Mouse (Mus musculus) G1E-ER4 (cell line): ENCODE measurements around the gene Camk2n1. TPM values are rescaled to one million over a fixed set of nuclear protein-coding genes. Genes with fewer than 3 reads are reported as not detected.

Source experiments
- GATA1 ChIP-seq: IDR thresholded peaks from one replicate; pipeline ENCODE4 v1.8.0; 2012; ENCODE audit warnings: low read length, inconsistent platforms
- polyA plus RNA-seq: library from polyadenylated mRNA; stranded (reverse); fragments of >175 nt; gene quantifications from 2 replicates; pipeline ENCODE4 v1.2.3, GENCODE M21; 2012

Gene Camk2n1
- polyA plus RNA-seq, 1 experiment, result 0.08 TPM

GRCm38 (mm10) chr4:138458171-138458570 is 4.1 kb downstream of the Camk2n1 start:
- no peak for TF ChIP-seq GATA1

DNA sequence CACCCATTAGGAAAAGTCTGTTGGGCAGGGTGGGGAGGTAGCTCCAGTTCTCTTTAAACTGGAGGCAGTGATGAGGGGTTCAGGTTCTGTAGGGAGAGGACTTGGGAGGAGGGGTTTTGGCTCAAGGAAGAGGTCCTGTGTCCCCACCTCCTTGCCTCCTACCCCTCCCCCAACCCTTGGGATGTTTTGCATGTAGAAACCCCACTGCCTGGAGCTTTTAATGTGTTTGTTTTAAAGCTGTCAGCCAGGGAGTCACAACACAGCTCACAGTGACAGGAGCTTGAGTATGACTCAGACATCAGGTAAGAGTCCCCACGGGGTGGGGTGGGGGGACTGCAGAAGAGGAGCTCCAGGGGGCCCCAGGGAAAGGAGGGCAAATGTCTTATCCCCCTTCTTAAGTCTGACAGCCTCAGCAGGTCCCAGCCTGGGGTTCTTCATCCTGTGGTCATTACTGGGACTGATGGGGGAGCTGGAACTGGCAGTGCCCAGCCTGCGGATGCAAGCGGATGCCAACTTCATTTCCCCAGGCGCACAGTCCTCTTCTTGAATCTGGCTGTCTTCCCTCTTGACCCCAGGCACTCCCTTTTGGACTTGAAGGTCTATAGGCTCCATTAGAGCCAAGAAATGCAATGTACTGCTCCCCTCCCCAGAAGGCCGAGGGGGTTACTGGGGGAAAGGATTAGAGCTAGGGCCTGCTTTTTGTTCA is 4.8 kb downstream of the Camk2n1 start:
- no peak for TF ChIP-seq GATA1

DNA sequence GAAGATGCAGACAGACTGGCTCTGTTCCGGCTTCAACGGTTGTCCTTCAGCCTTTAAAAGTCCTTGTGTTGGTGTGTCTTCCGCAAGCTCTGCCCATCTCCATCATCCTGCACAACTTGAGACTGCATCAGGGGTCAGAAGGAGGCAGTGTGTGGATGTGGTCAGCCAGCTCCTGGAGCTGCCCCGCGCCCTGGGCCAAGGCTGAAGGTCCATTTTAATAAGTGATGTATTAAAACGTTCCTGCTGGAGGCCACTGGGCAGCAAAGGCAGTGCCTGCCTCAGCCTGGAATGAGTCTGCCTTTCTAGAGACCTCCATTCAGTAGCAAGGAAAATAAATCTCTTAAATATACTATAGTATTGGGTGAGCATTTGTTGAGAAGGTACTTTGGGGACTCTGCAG is 5.7 kb downstream of the Camk2n1 start:
- no peak for TF ChIP-seq GATA1

- no peak for TF ChIP-seq GATA1
These were observed 6.8 kb downstream of the Camk2n1 start for GRCm38 (mm10) chr4:138460910-138461309.

DNA sequence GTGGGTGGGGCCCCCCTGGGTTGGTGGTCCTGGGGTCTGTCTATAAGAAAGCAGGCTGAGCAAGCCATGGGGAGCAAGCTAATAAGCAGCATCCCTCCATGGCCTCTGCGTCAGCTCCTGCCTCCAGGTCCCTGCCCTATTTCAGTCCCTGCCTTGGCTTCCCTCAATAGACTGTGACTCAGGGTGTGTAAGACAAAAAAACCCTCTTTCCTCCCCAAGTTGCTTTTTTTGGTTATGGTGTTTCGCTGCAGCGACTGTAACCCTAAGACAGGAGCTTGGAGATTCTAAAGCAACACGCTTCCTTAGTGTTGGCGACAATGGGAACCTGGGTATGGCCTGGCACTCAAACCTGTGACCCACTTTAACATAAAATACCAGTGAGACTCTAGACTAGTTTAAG is 7.4 kb downstream of the Camk2n1 start:
- TF ChIP-seq GATA1, result no peak

- no peak for TF ChIP-seq GATA1
These were observed 9.1 kb downstream of the Camk2n1 start for GRCm38 (mm10) chr4:138462971-138463831.

GRCm38 (mm10) chr4:138463832-138464487 is 9.8 kb downstream of the Camk2n1 start:
- no peak for TF ChIP-seq GATA1

GRCm38 (mm10) chr4:138464667-138465353 is 10.7 kb downstream of the Camk2n1 start:
- no peak for TF ChIP-seq GATA1

- no peak for TF ChIP-seq GATA1
These were observed 11.3 kb downstream of the Camk2n1 start for GRCm38 (mm10) chr4:138465446-138465845.

- no peak for TF ChIP-seq GATA1
These were observed 12.6 kb downstream of the Camk2n1 start for GRCm38 (mm10) chr4:138466690-138467089.

DNA sequence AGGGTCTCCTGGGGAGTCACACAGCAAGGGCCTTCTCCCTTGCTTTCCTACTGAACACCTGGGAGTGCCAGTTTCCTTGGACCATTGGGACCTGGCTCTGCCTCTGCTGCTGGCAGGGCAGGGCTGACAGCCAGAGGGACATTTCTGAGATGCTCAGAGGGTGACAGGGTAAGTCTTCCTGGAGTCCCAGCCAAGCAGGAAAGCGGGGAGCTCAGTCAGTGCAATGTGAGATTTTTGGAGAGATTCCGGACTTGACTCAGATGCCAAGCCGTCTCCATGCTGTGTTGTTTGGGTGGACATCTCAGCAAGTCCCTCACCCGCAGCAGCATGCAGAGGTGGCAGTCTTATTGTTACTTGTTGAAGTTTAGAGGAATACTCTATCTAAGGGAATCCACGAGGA is 13.3 kb downstream of the Camk2n1 start:
- no peak for TF ChIP-seq GATA1

- TF ChIP-seq GATA1, result no peak
These were observed 15.0 kb downstream of the Camk2n1 start for GRCm38 (mm10) chr4:138469080-138469479.

DNA sequence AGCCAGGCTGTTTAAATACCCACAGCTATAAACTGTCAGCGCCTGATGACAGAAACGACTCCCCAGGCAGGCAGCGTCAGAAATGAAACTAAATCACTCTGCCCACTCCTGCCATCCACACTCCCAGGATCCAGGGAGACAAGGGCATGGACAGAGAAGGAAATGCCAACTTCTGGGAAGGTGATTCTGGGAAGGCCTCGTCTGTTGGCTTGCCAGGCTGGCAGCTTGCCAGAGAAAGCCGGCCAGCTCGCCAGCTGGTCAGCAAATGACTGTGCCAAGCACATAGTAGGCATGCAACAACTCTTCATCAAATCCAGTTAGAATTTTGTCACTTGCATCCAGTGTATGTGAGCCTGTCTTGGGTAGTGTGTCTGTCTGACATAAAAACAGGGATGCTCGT is 17.1 kb downstream of the Camk2n1 start:
- TF ChIP-seq GATA1, result no peak

DNA sequence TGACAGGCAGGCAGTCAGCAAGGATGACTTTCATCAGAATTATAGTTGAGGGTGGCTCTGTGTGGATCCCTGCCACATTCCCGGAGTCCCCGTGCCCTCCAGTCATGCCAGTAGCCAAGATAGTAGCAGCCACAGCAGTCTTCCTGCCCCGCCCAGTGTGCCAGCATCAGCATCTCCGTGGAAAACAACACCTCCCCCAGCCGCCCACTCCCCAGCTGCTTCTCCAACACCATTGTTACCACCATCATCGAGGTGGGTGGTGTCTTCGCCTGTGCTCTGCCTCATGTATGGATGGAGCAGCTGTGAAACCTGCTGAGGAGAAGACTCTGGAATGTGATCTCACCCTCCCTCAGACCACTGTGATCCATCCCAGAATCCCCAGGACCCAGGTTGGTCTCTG is 25.5 kb downstream of the Camk2n1 start:
- TF ChIP-seq GATA1, result no peak

DNA sequence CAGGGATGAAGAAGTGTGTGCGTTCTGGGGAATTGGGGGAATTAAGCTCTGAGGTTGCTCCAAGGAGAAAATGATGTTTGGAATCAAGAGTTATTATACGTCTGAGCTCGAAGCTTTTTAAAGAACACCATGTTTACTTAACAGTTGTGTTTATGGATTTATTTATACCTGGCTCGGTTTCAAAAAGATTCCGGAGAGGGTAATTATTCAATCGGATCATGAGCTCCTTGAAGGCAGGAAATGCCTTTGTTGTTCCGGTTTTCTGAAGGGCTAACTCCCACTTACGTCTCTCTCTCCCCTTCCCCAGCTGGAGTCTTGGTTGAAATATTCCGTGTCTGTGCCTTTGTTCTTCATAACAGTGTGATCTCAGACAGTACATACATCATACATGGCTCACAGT is 26.8 kb downstream of the Camk2n1 start:
- TF ChIP-seq GATA1, result no peak

- TF ChIP-seq GATA1, result no peak
These were observed 28.6 kb downstream of the Camk2n1 start for GRCm38 (mm10) chr4:138482721-138483120.
